Mouse (Mus musculus) heart, adult 2 months (tissue): ENCODE data around the gene Bcat2.

Source experiments
- CTCF ChIP-seq: fragments of 200-600 bp; IDR thresholded peaks from 2 replicates; pipeline ENCODE4 v1.8.1; 2022; ENCODE audit warnings: antibody characterized with exemption, mild to moderate bottlenecking, moderate library complexity
- EP300 ChIP-seq: fragments of 200-500 bp; IDR thresholded peaks from 2 replicates; pipeline ENCODE4 v1.6.1; 2011; ENCODE audit warnings: low read depth, low read length, control low read depth; ENCODE audit not compliant: insufficient read depth
- POLR2A ChIP-seq: fragments of 200-500 bp; IDR thresholded peaks from 2 replicates; pipeline ENCODE4 v1.6.1; 2011; ENCODE audit warnings: mild to moderate bottlenecking, low read depth, low read length, control low read depth; ENCODE audit not compliant: insufficient read depth

GRCm38 (mm10) chr7:45570103-45570741, at the start of gene Bcat2:
- TF ChIP-seq CTCF (no peak), POLR2A (0 out of 2 replicates have a peak, but pooled peaks have one; percentile 44), EP300 (0 out of 2 replicates have a peak, but pooled peaks have one; percentile 9)
